Mouse (Mus musculus): Measurements from ENCODE around the gene Fam13c. TPM values are rescaled to one million over a fixed set of nuclear protein-coding genes. Genes with fewer than 3 reads are reported as not detected.
A peak's percentile ranks its signal among the peaks of the same experiment; 100 is the strongest.

The Fam13c gene
- 31.1 and 31.5 TPM in 2 replicates for polyA plus RNA-seq (2015; fragmentation: Nextera tagmentation; extraction: Ambion mirVana)

DNA sequence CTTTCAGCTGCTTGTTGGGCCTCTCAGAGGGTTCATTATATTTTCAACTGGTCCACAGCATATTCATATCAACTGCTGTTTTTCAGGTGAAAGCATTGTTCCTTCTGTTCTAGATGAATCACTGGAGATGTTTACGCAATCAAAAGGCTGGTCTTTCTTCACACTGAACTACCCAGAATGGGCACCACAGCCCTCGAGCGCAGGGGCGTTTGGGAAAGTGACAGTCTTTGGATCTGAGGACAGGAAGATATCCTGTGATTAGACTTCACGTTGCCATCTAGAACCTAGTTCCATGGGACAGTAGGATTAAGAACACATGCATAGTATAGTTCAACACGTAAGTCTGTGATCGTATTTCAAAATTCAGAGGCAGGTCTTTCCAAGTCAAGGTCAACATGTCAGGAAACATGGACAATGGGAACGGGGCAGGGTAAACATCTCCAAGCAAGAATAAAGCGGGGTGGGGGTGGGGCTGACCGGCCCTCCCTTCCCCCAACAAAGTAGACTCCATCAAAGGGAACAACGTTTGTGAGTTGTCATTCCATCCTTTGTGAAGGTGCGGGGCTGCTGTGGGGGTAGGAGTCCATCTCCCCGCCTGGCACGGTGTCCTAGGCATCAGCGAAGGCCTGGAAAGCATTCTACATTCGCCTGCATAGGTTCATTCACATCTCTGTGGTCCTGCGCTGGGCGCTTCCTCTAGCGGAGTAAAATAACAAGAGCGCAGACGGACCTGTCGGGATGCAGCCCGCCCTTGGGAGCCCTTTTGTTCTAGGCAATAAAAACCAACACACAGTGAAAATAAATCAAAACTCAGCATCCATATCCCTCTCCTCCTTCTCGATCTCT, at the start of gene Fam13c:
Fam13c (plus strand) TSS at position 806 of the 846 bp plus-strand sequence.
- Histone ChIP-seq H3K4me3 (replicated peaks) (peak within 1 kb of the TSS; percentile 67), H3K9me3 (no peaks in the 10 kb centered on the region), H3K27ac (peak within 1 kb of the TSS; percentile 95), H3K36me3 (no peaks in the 10 kb centered on the region), H3K27me3 (no peaks in the 10 kb centered on the region), H3K4me1 (replicated peaks) (peaks cover 39% of the 10 kb centered on the region), H3K4me2 (replicated peaks) (peak within 1 kb of the TSS; percentile 73), H3K9ac (replicated peaks) (peak within 1 kb of the TSS; percentile 86)
- 9% methylated on average over 24 of the region's 24 CpGs for WGBS
- ATAC-seq, result peak; percentile 73

DNA sequence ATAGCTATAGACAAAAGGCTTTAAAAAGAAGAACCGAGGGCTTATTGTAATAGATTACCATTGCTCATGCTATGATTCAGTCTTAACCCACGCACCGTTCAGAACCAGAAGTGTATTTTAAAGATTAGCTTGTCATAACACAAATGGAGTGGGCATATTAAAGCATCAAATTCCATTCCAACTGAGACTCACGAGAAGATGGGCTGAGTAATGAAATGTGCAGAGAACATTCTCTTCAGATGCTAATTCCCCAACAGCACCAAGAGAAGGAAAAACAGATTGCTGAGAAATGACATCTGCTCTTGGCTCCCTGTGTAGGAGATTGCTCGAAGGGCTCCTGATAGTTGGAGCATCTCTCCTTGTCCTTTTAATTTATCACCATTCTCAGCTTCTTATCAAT, 44.4 kb upstream of the Fam13c start:
- 92% methylated on average over 5 of the region's 5 CpGs for WGBS
- Histone ChIP-seq H3K27ac (no peak overlapping the region), H3K4me3 (replicated peaks) (no peak overlapping the region), H3K36me3 (no peaks in the 10 kb centered on the region), H3K4me2 (replicated peaks) (no peak overlapping the region), H3K4me1 (replicated peaks) (no peaks in the 10 kb centered on the region), H3K27me3 (no peaks in the 10 kb centered on the region), H3K9me3 (peaks cover 33% of the 10 kb centered on the region), H3K9ac (replicated peaks) (no peak overlapping the region)
- no peak for ATAC-seq

DNA sequence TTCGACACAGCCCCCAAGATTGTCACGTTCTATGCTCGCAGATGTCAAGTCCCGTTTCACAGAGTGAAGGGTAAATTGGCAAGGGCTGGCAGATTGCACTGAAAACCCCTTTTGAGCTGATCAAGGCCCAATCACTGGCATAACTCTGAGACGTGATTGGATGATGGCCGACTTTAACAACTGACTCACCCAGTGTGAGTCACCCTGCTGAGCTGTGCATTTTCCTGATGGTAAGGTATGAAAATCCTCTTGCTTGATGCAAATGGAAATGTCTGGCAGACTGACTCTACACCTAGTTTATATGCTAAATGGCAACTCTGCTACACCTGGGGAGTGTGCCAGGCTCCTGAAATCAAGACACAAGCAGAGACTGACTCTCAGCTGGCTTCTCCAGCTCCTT, 42.1 kb upstream of the Fam13c start:
- H3K27ac ChIP-seq, result no peak overlapping the region
- peaks cover 22% of the 10 kb centered on the region for H3K9me3 ChIP-seq
- no peak overlapping the region for H3K4me3 ChIP-seq (replicated peaks)
- 71% methylated on average over 6 of the region's 6 CpGs for WGBS
- no peak overlapping the region for H3K4me2 ChIP-seq (replicated peaks)
- H3K9ac ChIP-seq (replicated peaks), result no peak overlapping the region
- no peak for ATAC-seq
- H3K4me1 ChIP-seq (replicated peaks), result no peaks in the 10 kb centered on the region
- H3K27me3 ChIP-seq, result no peaks in the 10 kb centered on the region
- H3K36me3 ChIP-seq, result no peaks in the 10 kb centered on the region

DNA sequence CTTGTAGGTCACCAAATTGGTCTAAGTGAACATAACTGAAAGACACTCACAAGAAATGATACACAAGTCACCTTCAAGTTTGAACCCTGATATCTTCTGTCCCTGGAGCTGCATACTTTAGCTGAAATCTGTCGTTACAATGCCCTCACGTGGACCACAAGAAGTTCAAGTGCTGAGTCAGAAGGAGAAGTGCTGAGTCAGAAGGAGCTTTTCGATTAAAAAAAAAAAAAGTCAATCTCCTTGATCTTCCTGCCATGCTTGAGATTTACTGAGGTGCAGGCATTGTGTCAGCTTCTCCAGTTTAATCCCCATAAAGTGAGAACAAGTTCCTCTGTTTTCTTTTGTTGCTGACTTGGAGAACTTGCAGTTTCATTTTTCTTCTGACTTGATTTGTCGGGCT, 38.3 kb upstream of the Fam13c start:
- Histone ChIP-seq H3K9me3 (peaks cover 11% of the 10 kb centered on the region; the same call in 1 of the 2 replicates), H3K4me3 (replicated peaks) (no peak overlapping the region), H3K9ac (replicated peaks) (no peak overlapping the region), H3K4me1 (replicated peaks) (no peaks in the 10 kb centered on the region), H3K27me3 (no peaks in the 10 kb centered on the region), H3K36me3 (no peaks in the 10 kb centered on the region), H3K4me2 (replicated peaks) (no peak overlapping the region), H3K27ac (no peak overlapping the region)
- 83% methylated on average over 4 of the region's 4 CpGs for WGBS
- ATAC-seq, result no peak

DNA sequence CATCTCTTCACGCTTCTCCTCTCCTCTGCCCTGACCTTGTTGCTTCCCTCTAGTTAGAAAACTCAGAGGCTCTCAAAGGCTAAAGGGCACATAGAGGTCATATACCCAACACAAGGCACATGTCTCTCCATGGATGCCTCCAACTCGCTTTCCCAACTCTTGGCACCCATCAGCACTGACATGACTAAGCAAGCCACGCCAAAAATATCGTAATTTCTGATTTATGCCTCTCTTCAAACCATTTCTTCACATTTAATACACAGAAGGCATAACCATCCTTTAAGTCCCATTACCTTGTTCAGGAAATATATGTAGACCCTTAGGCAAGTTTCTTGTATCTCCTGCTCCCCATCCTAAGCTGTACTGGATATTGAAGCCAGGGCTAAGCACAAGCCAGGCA, 37.6 kb upstream of the Fam13c start:
- no peak overlapping the region for H3K9ac ChIP-seq (replicated peaks)
- no peak overlapping the region for H3K27ac ChIP-seq
- 94% methylated on average over 4 of the region's 4 CpGs for WGBS
- H3K4me2 ChIP-seq (replicated peaks), result no peak overlapping the region
- no peak for ATAC-seq
- H3K9me3 ChIP-seq, result peaks cover 11% of the 10 kb centered on the region; the same call in 1 of the 2 replicates
- H3K27me3 ChIP-seq, result no peaks in the 10 kb centered on the region
- no peaks in the 10 kb centered on the region for H3K4me1 ChIP-seq (replicated peaks)
- no peaks in the 10 kb centered on the region for H3K36me3 ChIP-seq
- H3K4me3 ChIP-seq (replicated peaks), result no peak overlapping the region

DNA sequence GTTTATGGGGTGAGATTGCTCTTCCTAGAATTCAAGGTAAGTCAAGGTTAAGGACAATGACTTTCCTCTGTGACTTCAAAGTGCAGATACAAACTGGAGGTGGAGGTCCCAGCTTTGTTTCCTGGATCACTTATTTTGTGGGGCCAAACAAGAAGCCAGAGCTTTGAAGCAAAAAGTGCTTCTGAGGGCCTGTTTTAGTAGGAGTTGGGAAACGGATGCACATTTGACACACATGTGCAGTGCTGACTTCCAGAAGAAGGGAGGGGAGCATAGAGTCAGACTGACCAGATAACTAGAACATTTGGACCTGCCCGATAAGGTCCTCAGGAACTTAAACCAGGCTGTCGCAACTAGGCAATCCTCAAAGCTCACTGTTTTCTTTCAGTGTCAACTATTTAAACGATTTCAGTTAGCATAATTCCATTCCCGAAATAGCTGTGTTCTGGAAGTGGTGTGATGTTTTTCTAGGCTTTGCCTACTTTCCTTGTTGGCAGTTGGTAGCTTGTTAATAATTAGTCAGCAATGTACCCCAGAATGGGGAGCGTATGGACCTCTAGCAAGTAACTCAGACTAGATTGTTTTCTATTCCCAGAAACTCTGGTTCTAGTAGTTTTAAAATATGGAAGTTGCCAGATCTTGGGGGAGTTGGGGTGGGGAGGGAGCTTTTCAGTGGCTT, 22.3 kb upstream of the Fam13c start:
- H3K4me2 ChIP-seq (replicated peaks), result no peak overlapping the region
- H3K27ac ChIP-seq, result no peak overlapping the region
- no peak overlapping the region for H3K4me3 ChIP-seq (replicated peaks)
- WGBS, result 93% methylated on average over 6 of the region's 6 CpGs
- H3K27me3 ChIP-seq, result no peaks in the 10 kb centered on the region
- H3K4me1 ChIP-seq (replicated peaks), result peaks cover 14% of the 10 kb centered on the region
- H3K36me3 ChIP-seq, result no peaks in the 10 kb centered on the region
- no peaks in the 10 kb centered on the region for H3K9me3 ChIP-seq
- ATAC-seq, result no peak
- H3K9ac ChIP-seq (replicated peaks), result no peak overlapping the region

DNA sequence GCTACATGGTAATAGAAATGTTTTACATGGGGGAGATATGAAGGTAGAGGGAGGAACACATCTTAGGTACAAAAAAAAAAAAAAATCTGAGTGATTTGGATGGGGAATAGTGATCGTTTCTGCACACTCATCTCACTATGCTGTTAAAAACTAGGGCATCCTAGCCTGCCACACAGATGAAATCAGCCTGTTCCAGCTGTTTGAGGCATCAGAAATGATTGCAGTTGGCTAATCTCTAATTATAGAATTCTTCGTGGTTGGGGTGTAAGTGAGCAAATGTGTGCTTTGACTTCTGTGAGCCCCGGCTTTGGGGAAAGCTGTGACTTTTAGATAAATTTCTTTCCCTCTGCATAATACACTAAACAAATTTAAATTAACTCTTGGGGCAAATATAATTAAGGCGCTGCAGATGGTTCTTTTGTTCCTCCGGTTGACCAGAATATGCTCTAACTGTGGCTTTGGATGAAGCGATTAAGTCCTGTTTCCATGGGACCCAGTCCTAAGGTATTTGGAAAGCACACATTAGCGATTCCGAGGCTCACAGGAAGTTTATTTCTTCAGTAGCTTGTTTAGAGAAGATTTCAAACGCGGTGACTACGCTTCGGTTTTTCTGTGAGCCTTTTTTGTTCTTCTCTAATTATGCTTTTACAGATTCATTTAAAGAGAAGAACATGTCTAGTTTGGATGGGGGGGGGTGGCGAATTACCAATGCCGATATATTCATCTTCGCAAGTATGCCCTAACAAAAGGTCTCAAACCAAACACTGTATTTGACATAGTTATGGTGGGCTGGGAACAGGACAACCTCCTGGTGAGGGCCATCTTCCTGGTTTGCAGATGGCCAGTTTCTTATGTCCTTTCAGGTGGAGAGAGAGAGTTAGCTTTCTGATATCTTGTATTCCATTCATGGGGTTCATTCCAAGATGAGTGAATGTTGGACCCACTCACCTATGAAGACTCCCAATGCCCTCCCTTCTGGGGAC, 20.7 kb upstream of the Fam13c start:
- Histone ChIP-seq H3K27ac (peak overlapping the region; percentile 64), H3K4me1 (replicated peaks) (peaks cover 14% of the 10 kb centered on the region), H3K4me3 (replicated peaks) (no peak overlapping the region), H3K9me3 (no peaks in the 10 kb centered on the region), H3K9ac (replicated peaks) (no peak overlapping the region), H3K36me3 (no peaks in the 10 kb centered on the region), H3K27me3 (no peaks in the 10 kb centered on the region), H3K4me2 (replicated peaks) (peak overlapping the region; percentile 30)
- ATAC-seq, result peak; percentile 90
- 25% methylated on average over 15 of the region's 15 CpGs for WGBS

DNA sequence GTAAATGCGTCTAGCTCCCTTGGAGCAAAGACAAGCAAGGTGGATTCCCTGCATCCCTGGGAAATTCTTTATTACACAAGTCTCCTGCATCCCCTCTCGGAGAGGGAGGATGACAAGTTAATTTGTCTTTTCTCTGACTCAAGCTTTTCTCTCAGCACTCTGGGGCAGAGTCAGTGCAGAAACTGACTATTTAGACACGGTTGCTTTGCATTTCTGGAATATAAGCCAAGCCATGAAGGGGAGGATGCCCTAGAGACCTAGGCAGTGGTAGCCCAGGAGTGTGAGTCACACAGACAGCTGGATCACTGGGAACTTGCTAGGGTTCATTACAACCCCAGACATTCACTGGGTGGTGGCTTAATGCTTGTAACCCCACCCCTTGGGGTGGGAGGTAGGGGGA, 13.9 kb upstream of the Fam13c start:
- no peaks in the 10 kb centered on the region for H3K27me3 ChIP-seq
- H3K4me2 ChIP-seq (replicated peaks), result no peak overlapping the region
- WGBS, result 39% methylated on average over 3 of the region's 3 CpGs
- H3K4me1 ChIP-seq (replicated peaks), result 0 out of 2 replicates have a peak, but pooled peaks cover 5% of the 10 kb centered on the region
- no peaks in the 10 kb centered on the region for H3K36me3 ChIP-seq
- no peaks in the 10 kb centered on the region for H3K9me3 ChIP-seq
- H3K27ac ChIP-seq, result no peak overlapping the region
- no peak overlapping the region for H3K9ac ChIP-seq (replicated peaks)
- H3K4me3 ChIP-seq (replicated peaks), result no peak overlapping the region
- ATAC-seq, result no peak

DNA sequence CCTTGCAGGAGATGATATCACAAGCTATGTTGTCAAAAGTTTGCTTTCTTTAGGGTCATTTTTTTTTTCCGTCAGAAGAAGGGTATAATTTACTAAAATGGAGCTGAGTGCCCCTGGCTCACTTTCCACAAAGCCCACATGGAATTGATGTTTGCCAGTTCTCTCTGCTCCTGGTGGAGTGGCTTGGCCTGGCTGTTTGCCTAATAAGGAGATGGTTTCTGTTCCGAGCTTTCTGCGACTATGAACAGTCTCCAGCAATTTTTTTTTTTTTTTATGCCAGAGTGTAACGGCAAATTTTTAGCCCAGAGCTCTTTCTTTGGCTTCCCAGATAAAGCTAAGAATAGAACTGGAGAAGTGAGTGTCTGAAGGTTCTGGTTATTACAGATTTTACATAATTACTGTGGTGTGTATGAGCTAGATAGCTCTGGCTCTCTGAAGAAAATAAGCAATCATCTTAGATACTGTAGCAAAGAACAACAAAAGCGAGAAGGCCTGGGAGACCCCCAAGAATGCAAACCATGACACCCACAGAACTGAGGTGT, 12.1 kb upstream of the Fam13c start:
- H3K9me3 ChIP-seq, result 0 out of 2 replicates have a peak, but pooled peaks cover 3% of the 10 kb centered on the region
- no peak overlapping the region for H3K9ac ChIP-seq (replicated peaks)
- no peak overlapping the region for H3K27ac ChIP-seq
- no peak for ATAC-seq
- H3K27me3 ChIP-seq, result no peaks in the 10 kb centered on the region
- WGBS, result 86% methylated on average over 5 of the region's 5 CpGs
- no peaks in the 10 kb centered on the region for H3K36me3 ChIP-seq
- H3K4me3 ChIP-seq (replicated peaks), result no peak overlapping the region
- 0 out of 2 replicates have a peak, but pooled peaks cover 5% of the 10 kb centered on the region for H3K4me1 ChIP-seq (replicated peaks)
- no peak overlapping the region for H3K4me2 ChIP-seq (replicated peaks)

DNA sequence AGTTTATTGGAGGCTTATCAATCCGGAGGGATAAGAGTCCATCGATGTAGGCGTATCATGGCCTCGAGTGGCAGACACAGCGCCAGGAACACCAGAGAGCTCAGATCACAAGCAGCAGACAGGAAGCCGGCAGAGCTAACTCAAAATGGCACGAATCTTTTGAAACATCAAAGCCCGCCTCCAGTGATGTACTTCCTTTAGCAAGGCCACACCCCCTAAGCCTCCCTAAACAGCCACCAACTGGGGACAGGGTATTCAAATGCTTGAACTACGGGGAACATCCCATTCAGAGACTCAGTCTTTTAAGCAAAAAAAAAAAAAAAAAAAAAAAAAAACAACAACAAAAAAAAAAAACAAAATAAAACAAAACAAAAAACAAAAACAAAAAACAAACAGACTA, 10.9 kb upstream of the Fam13c start:
- 0 out of 2 replicates have a peak, but pooled peaks cover 5% of the 10 kb centered on the region for H3K4me1 ChIP-seq (replicated peaks)
- no peaks in the 10 kb centered on the region for H3K36me3 ChIP-seq
- H3K4me2 ChIP-seq (replicated peaks), result no peak overlapping the region
- WGBS, result 95% methylated on average over 9 of the region's 9 CpGs
- no peak overlapping the region for H3K27ac ChIP-seq
- ATAC-seq, result no peak
- 0 out of 2 replicates have a peak, but pooled peaks cover 3% of the 10 kb centered on the region for H3K9me3 ChIP-seq
- no peaks in the 10 kb centered on the region for H3K27me3 ChIP-seq
- no peak overlapping the region for H3K4me3 ChIP-seq (replicated peaks)
- no peak overlapping the region for H3K9ac ChIP-seq (replicated peaks)

DNA sequence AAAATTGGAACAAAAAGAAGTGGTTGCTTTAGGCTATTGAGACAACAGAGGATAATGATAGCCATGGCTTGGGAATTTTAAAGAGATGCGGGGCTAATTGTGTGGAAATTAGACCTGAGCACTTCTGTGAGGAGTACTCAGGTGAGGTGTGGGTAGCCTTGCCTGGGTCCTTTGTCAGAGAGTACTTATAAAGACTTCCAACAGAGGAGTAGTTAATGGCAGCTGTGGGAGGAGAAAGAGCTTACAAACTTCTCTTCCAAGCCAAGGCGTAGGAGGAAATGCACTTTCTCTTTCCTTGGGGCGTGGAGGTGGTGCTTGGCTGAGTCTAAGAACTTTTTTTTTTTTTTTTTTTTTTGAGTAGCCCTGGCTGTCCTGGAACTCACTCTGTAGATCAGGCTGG, 6.9 kb upstream of the Fam13c start:
- H3K9me3 ChIP-seq, result 0 out of 2 replicates have a peak, but pooled peaks cover 3% of the 10 kb centered on the region
- H3K4me1 ChIP-seq (replicated peaks), result no peaks in the 10 kb centered on the region
- 92% methylated on average over 3 of the region's 3 CpGs for WGBS
- no peaks in the 10 kb centered on the region for H3K27me3 ChIP-seq
- H3K27ac ChIP-seq, result no peak overlapping the region
- H3K36me3 ChIP-seq, result no peaks in the 10 kb centered on the region
- no peak overlapping the region for H3K9ac ChIP-seq (replicated peaks)
- no peak overlapping the region for H3K4me3 ChIP-seq (replicated peaks)
- no peak overlapping the region for H3K4me2 ChIP-seq (replicated peaks)
- ATAC-seq, result no peak
